Mouse (Mus musculus) thymus, adult 2 months (tissue): ENCODE measurements at regions not wholly inside any gene's neighbourhood (a gene's known extent, or its start where the extent isn't known, plus 50 kb on each side); places are given as distances from the start of the nearest gene placed in this dataset.

Experiments used
- DNase-seq: peaks from one replicate; pipeline ENCODE4 v3.0.0; 2021
- H3K27ac ChIP-seq: fragments of 200-500 bp; 2 replicates; pipeline ENCODE4 v1.5.1; 2012; ENCODE audit warnings: low read length, control low read depth; ENCODE audit not compliant: control insufficient read depth, insufficient read depth
- H3K27me3 ChIP-seq: fragments of 200-500 bp; 2 replicates; pipeline ENCODE4 v1.6.1; 2012; ENCODE audit warnings: mild to moderate bottlenecking, low read length, moderate library complexity, mixed read lengths; ENCODE audit not compliant: control insufficient read depth, insufficient read depth
- H3K36me3 ChIP-seq: fragments of 200-500 bp; 2 replicates; pipeline ENCODE4 v1.6.1; 2012; ENCODE audit warnings: mild to moderate bottlenecking, low read length, moderate library complexity; ENCODE audit not compliant: control insufficient read depth, insufficient read depth
- H3K4me1 ChIP-seq: fragments of 200-500 bp; replicated peaks from 2 replicates; pipeline ENCODE4 v1.6.1; 2012; ENCODE audit warnings: low read length; ENCODE audit not compliant: control insufficient read depth, insufficient read depth
- H3K4me3 ChIP-seq: fragments of 200-500 bp; 2 replicates; pipeline ENCODE4 v1.5.1; 2012; ENCODE audit warnings: mild to moderate bottlenecking, low read length, control low read depth, moderate library complexity; ENCODE audit not compliant: control insufficient read depth, insufficient read depth
- CTCF ChIP-seq: fragments of 200-500 bp; IDR thresholded peaks from 2 replicates; pipeline ENCODE4 v1.5.1; 2012; ENCODE audit warnings: mild to moderate bottlenecking, control low read depth, low read length, moderate library complexity, borderline replicate concordance; ENCODE audit not compliant: control insufficient read depth, poor library complexity, insufficient read depth; ENCODE audit errors: extremely low read depth
- POLR2A ChIP-seq: fragments of 200-500 bp; IDR thresholded peaks from 2 replicates; pipeline ENCODE4 v1.6.1; 2012; ENCODE audit warnings: mild to moderate bottlenecking, low read length, control low read depth, moderate library complexity; ENCODE audit not compliant: control insufficient read depth, poor library complexity, insufficient read depth; ENCODE audit errors: extremely low read depth
- WGBS: fragments of 180-500 bp; shearing (Covaris S2); methylation state at CpG from one replicate; pipeline ENCODE4 v1.1.7; 2018; 5-methylcytosine and 5-hydroxymethylcytosine counted together

DNA sequence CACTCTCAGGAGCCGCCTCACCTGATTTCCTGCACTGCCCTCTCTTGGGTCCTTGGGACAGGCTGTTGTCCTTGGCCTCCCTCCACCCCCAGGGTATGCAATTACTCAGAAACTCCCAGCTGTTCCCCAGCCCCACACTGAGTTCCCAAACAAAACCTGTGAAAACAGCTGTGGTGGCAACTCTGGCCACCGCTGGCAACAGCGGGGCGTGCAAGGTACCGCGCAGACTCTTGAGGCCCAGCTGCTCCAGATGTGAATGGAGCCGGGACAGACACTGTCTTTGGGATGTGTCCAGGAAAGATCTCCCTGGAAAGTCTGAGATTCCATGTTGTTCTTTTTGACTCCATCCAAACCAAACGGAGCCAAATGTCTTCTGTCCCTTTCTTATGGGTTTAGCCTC, 211.0 kb upstream of the Osr1 start:
- Histone ChIP-seq H3K27ac (no peak overlapping the region), H3K4me1 (no peaks in the 10 kb centered on the region), H3K27me3 (no peaks in the 10 kb centered on the region), H3K36me3 (no peaks in the 10 kb centered on the region), H3K4me3 (no peak overlapping the region)
- TF ChIP-seq POLR2A (no peak), CTCF (no peak)
- WGBS: 66% methylated on average over 8 of the region's 8 CpGs
- no peak for DNase-seq

DNA sequence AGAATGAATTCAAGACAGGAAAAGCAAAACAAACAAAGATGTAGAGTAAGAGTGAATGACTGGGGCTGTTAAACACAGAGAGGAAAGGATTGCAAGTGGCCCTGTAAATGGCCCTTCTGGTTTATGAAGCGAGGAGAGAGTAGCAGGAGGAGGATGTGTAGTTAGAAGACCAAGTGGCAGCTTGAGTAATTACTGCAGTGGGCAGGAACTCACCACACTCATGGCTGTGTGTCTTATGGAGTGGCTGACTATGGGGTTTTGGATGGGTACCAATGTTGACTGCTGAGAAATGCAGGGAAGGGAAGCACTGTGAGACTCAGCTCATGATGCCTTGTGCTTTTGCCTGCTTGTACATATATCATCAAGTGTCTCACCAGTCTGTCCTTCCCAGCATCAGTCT, 204.0 kb upstream of the Osr1 start:
- Histone ChIP-seq H3K4me1 (no peaks in the 10 kb centered on the region), H3K27me3 (no peaks in the 10 kb centered on the region), H3K4me3 (no peak overlapping the region), H3K36me3 (no peaks in the 10 kb centered on the region), H3K27ac (no peak overlapping the region)
- DNase-seq: no peak
- 52% methylated on average over 1 of the region's 1 CpGs for WGBS
- no peak for TF ChIP-seq CTCF
- no peak for TF ChIP-seq POLR2A

DNA sequence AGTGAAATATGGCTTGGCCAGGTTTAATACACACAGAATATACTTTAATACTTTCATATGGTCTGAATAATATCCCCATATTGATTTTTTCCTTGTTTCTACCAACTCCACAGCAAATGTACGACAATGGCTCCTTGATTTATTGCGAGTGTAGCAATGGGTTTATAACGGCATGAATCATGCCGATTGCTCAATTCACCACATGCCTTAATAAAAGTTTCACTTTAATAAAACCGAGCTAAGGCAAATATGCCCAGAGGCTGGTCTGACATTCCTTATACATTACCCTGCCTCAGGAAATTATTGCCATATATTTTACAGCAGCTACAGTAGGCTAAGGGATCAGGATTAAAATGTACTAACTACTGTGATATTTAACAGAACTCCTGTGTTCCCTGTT, 201.2 kb upstream of the Osr1 start:
- Histone ChIP-seq H3K4me1 (no peaks in the 10 kb centered on the region), H3K36me3 (no peaks in the 10 kb centered on the region), H3K27me3 (no peaks in the 10 kb centered on the region), H3K27ac (no peak overlapping the region), H3K4me3 (no peak overlapping the region)
- no peak for DNase-seq
- TF ChIP-seq POLR2A (no peak), CTCF (no peak)
- whole genome bisulfite sequencing: 96% methylated on average over 5 of the region's 5 CpGs

GRCm38 (mm10) chr12:9401956-9402355, 168.0 kb upstream of the Osr1 start:
- no peak overlapping the region for H3K27ac ChIP-seq
- H3K4me1 ChIP-seq: no peaks in the 10 kb centered on the region
- 82% methylated on average over 3 of the region's 3 CpGs for WGBS
- no peaks in the 10 kb centered on the region for H3K27me3 ChIP-seq
- no peaks in the 10 kb centered on the region for H3K36me3 ChIP-seq
- H3K4me3 ChIP-seq: no peak overlapping the region
- DNase-seq: no peak
- TF ChIP-seq POLR2A (no peak), CTCF (no peak)

DNA sequence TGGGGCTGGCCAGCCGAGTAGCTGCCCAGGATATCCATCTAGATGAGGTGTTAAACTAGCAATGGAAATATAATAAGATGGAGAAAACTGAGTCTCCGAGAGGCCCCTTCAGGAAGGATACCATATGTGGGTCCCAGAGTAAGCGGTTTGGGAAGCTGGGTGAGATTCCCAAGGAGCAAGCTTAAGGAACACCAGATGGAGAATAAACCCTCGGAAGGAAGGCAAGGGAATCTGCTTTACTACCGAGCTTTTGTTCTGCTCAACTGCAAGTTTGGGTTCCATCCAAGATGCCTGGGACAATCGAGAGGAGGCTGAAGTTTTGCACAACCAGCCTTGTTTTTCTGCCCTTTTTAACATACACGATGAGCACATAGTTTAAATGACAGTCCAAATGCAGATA, 164.9 kb upstream of the Osr1 start:
- Histone ChIP-seq H3K27ac (no peak overlapping the region), H3K36me3 (no peaks in the 10 kb centered on the region), H3K4me3 (no peak overlapping the region), H3K4me1 (no peaks in the 10 kb centered on the region), H3K27me3 (no peaks in the 10 kb centered on the region)
- DNase-seq: no peak
- TF ChIP-seq POLR2A (no peak), CTCF (no peak)
- WGBS: 86% methylated on average over 7 of the region's 7 CpGs

DNA sequence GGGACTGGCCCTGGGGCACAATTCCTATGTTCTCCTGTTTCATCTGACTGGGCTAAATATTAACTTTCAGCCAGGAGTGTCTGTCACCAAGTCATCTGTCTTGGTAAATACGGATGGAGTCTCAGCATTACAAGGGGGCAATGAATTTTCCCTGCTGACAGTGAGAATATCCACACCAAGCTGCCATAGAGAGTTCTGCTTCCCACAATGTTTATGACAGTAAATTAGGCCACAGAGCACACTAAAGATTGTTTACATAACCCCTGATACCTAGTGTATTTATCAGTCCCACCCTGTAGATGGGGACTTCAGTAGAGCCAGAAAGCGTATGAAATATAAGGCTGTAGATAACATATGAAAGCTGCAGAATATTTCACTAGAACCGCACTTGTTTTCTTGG, 150.6 kb upstream of the Osr1 start:
- no peak overlapping the region for H3K4me3 ChIP-seq
- TF ChIP-seq CTCF: no peak
- no peak for TF ChIP-seq POLR2A
- WGBS: 76% methylated on average over 3 of the region's 3 CpGs
- no peaks in the 10 kb centered on the region for H3K27me3 ChIP-seq
- no peak for DNase-seq
- H3K27ac ChIP-seq: no peak overlapping the region
- no peaks in the 10 kb centered on the region for H3K4me1 ChIP-seq
- H3K36me3 ChIP-seq: no peaks in the 10 kb centered on the region

DNA sequence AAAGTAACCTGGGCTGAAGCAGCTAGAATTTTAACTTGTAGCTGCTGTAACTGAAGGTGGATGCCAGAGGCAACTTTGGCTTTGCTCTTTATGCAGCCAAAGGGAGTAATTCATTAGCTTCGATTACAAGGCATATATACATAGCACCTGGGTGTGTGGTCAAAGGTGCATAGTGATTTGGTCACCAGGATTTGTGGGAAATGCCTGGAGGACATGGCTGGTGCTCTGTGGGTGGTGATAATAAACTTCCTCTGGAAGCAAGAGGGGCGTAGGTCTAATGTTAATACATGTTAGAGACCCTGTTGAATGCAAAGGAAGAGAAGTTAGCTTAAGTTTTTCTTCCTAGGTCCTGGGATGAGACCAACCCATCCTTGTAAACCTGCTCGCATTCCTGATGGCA, 139.3 kb upstream of the Osr1 start:
- DNase-seq: no peak
- WGBS: 81% methylated on average over 3 of the region's 3 CpGs
- Histone ChIP-seq H3K4me3 (no peak overlapping the region), H3K4me1 (no peaks in the 10 kb centered on the region), H3K27me3 (no peaks in the 10 kb centered on the region), H3K27ac (no peak overlapping the region), H3K36me3 (no peaks in the 10 kb centered on the region)
- TF ChIP-seq POLR2A (no peak), CTCF (no peak)
